Mouse (Mus musculus) MEL (cell line): Measurements from ENCODE around the gene Rex1bd. TPM values are rescaled to one million over a fixed set of nuclear protein-coding genes. Genes with fewer than 3 reads are reported as not detected.

Experiments used
- DNase-seq: peaks from one replicate; pipeline ENCODE4 v3.0.0; 2011; ENCODE audit warnings: low read depth, low spot score
- H3K27ac ChIP-seq: 2 replicates; pipeline ENCODE4 v1.5.1; 2012; ENCODE audit warnings: low read depth, mild to moderate bottlenecking, control low read depth, low read length, moderate library complexity; ENCODE audit not compliant: control insufficient read depth
- H3K27me3 ChIP-seq, 2 experiments: fragments of 150-350 bp in 1 of 2; sonication (generic) in 1 of 2; 2 replicates each; pipeline ENCODE4 v1.6.1; 2012; ENCODE audit warnings: low read length in 2 of 2, mild to moderate bottlenecking in 2 of 2, improper control_type of control experiment in 1 of 2, moderate library complexity in 1 of 2; ENCODE audit not compliant: insufficient read depth in 2 of 2, control insufficient read depth in 1 of 2
- H3K36me3 ChIP-seq, 2 experiments: 2 replicates each; pipeline ENCODE4 v1.6.1; 2012 to 2014; ENCODE audit warnings: low read length in 2 of 2, improper control_type of control experiment in 1 of 2, inconsistent platforms in 1 of 2, mild to moderate bottlenecking in 1 of 2; ENCODE audit not compliant: insufficient read depth in 2 of 2, control insufficient read depth in 1 of 2
- H3K4me1 ChIP-seq, 2 experiments: fragments of 150-350 bp in 1 of 2; sonication (generic) in 1 of 2; 2 replicates each; pipeline ENCODE4 v1.6.1; 2012; ENCODE audit warnings: low read length in 2 of 2, improper control_type of control experiment in 1 of 2, mild to moderate bottlenecking in 1 of 2; ENCODE audit not compliant: insufficient read depth in 2 of 2, control insufficient read depth in 1 of 2
- H3K4me3 ChIP-seq, 2 experiments: fragments of 150-350 bp in 1 of 2; sonication (generic) in 1 of 2; 2 replicates each; pipeline ENCODE4 v1.5.1; 2012; ENCODE audit warnings: low read depth in 2 of 2, low read length in 2 of 2, mild to moderate bottlenecking in 2 of 2, moderate library complexity in 2 of 2, control low read depth in 1 of 2, improper control_type of control experiment in 1 of 2; ENCODE audit not compliant: control insufficient read depth in 1 of 2, insufficient read depth in 1 of 2
- H3K79me2 ChIP-seq: 2 replicates; pipeline ENCODE4 v1.6.1; 2012; ENCODE audit warnings: mild to moderate bottlenecking, low read length, moderate library complexity; ENCODE audit not compliant: control insufficient read depth, poor library complexity, insufficient read depth
- H3K9ac ChIP-seq: 2 replicates; pipeline ENCODE4 v1.6.1; 2012; ENCODE audit warnings: low read depth, mild to moderate bottlenecking, control low read depth, low read length, moderate library complexity; ENCODE audit not compliant: control insufficient read depth, poor library complexity, severe bottlenecking
- H3K9me3 ChIP-seq: fragments of 150-350 bp; sonication (generic); replicated peaks from 2 replicates; pipeline ENCODE4 v1.6.1; 2012; ENCODE audit warnings: mild to moderate bottlenecking, low read length, improper control_type of control experiment, moderate library complexity; ENCODE audit not compliant: insufficient read depth
- CHD1 ChIP-seq: IDR thresholded peaks from 2 replicates; pipeline ENCODE4 v1.6.1; 2012; ENCODE audit warnings: low read depth, mild to moderate bottlenecking, inconsistent platforms, low read length, improper control_type of control experiment
- E2F4 ChIP-seq: IDR thresholded peaks from 2 replicates; pipeline ENCODE4 v1.6.1; 2011; ENCODE audit warnings: low read depth, low read length, improper control_type of control experiment, borderline replicate concordance
- HCFC1 ChIP-seq: IDR thresholded peaks from 2 replicates; pipeline ENCODE4 v1.6.1; 2012; ENCODE audit warnings: low read depth, mild to moderate bottlenecking, inconsistent platforms, low read length, improper control_type of control experiment, moderate library complexity
- MAFK ChIP-seq: IDR thresholded peaks from 2 replicates; pipeline ENCODE4 v1.6.1; 2011; ENCODE audit warnings: low read depth, mild to moderate bottlenecking, low read length, improper control_type of control experiment, borderline replicate concordance
- MAX ChIP-seq: IDR thresholded peaks from 2 replicates; pipeline ENCODE4 v1.6.1; 2011; ENCODE audit warnings: low read length, improper control_type of control experiment
- MAZ ChIP-seq: IDR thresholded peaks from 2 replicates; pipeline ENCODE4 v1.6.1; 2012; ENCODE audit warnings: low read depth, mild to moderate bottlenecking, inconsistent platforms, low read length, improper control_type of control experiment
- MXI1 ChIP-seq: IDR thresholded peaks from 2 replicates; pipeline ENCODE4 v1.6.1; 2011; ENCODE audit warnings: mild to moderate bottlenecking, low read depth, low read length, improper control_type of control experiment
- NELFE ChIP-seq: IDR thresholded peaks from 2 replicates; pipeline ENCODE4 v1.6.1; 2011; ENCODE audit warnings: low read depth, low read length, improper control_type of control experiment
- NRF1 ChIP-seq: IDR thresholded peaks from 2 replicates; pipeline ENCODE4 v1.6.1; 2014; ENCODE audit warnings: low read depth, mild to moderate bottlenecking, inconsistent platforms, low read length, improper control_type of control experiment, moderate library complexity; ENCODE audit not compliant: poor library complexity, insufficient read depth, severe bottlenecking
- POLR2A ChIP-seq, 2 experiments: IDR thresholded peaks; 2 replicates each; pipeline ENCODE4 v1.6.1; 2011 to 2012; ENCODE audit warnings: low read length in 2 of 2, mild to moderate bottlenecking in 2 of 2, control low read depth in 1 of 2, improper control_type of control experiment in 1 of 2, low read depth in 1 of 2, moderate library complexity in 1 of 2; ENCODE audit not compliant: control insufficient read depth in 1 of 2, insufficient read depth in 1 of 2, poor library complexity in 1 of 2
- POLR2AphosphoS2 ChIP-seq: IDR thresholded peaks from 2 replicates; pipeline ENCODE4 v1.6.1; 2011; ENCODE audit warnings: low read length, improper control_type of control experiment
- SIN3A ChIP-seq: IDR thresholded peaks from 2 replicates; pipeline ENCODE4 v1.6.1; 2012; ENCODE audit warnings: low read length, improper control_type of control experiment, inconsistent platforms
- TCF12 ChIP-seq: IDR thresholded peaks from 2 replicates; pipeline ENCODE4 v1.6.1; 2014; ENCODE audit warnings: low read depth, mild to moderate bottlenecking, inconsistent platforms, low read length, improper control_type of control experiment, moderate library complexity
- ZMIZ1 ChIP-seq: IDR thresholded peaks from 2 replicates; pipeline ENCODE4 v1.6.1; 2012; ENCODE audit warnings: low read depth, mild to moderate bottlenecking, inconsistent platforms, low read length, improper control_type of control experiment, moderate library complexity
- ZNF384 ChIP-seq: IDR thresholded peaks from 2 replicates; pipeline ENCODE4 v1.6.1; 2012; ENCODE audit warnings: low read depth, mild to moderate bottlenecking, inconsistent platforms, low read length, improper control_type of control experiment
- polyA plus RNA-seq, 2 experiments: library from polyadenylated mRNA; stranded (reverse) in 1 of 2; unstranded in 1 of 2; fragments of >175 nt in 1 of 2; fragments of >200 nt in 1 of 2; gene quantifications; 2 replicates each; pipeline versions ENCODE4 v1.2.1 to v1.2.4; 2012; ENCODE audit warnings: low replicate concordance in 2 of 2, low read depth in 1 of 2; ENCODE audit not compliant: insufficient read length in 2 of 2, insufficient read depth in 1 of 2, missing spikeins in 1 of 2
- total RNA-seq: library from RNA; depleted of rRNA; stranded (reverse); fragments of 300-350 nt; gene quantifications from 2 replicates; pipeline ENCODE4 v1.2.3, GENCODE M21; 2012

Gene Rex1bd
- total and polyA plus RNA-seq, 3 experiments: 145 to 204 TPM; not detected in 1

DNA sequence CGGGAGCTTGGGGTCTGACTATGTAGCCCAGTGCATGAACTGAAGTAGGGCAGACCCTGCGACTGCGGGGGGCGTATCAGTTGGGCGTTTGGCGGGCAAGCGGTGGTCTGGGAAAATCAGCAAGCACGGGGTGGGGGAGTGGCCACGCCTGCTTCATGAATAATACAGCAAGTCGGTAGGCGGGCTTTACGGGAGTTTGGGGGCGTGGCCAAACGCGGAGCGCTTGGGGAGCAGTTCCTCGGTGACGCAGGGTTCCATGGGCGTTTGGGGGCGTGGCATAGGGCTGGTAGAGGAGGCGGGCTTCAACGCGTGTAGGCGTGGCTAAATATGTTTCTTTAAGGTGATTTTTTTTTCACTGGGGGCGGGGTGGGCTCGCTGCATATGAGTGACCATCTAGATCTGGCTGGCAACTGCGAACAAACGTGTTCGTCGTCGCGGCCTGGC, 32.1 kb upstream of the Rex1bd start:
- no peaks in the 10 kb centered on the region for H3K9me3 ChIP-seq
- no peaks in the 10 kb centered on the region for H3K36me3 ChIP-seq
- H3K79me2 ChIP-seq: peaks cover 39% of the 10 kb centered on the region

GRCm38 (mm10) chr8:70538024-70538579, 31.6 kb upstream of the Rex1bd start:
- H3K4me1 ChIP-seq: peaks cover 0 to 12% of the 10 kb centered on the region in 2 experiments; a peak in 1 of 4 replicates
- H3K9me3 ChIP-seq: no peaks in the 10 kb centered on the region
- H3K79me2 ChIP-seq: peaks cover 33% of the 10 kb centered on the region
- H3K27me3 ChIP-seq: no peaks in the 10 kb centered on the region
- peak overlapping the region; percentile 61 to 69 for H3K4me3 ChIP-seq
- no peaks in the 10 kb centered on the region for H3K36me3 ChIP-seq
- H3K27ac ChIP-seq: peak overlapping the region; percentile 56
- peak; percentile 62 for DNase-seq
- no peak for TF ChIP-seq NRF1
- 0 out of 2 replicates have a peak, but pooled peaks have one; percentile 12 for TF ChIP-seq SIN3A
- TF ChIP-seq ZMIZ1: peak; percentile 6; the same call in 1 of the 2 replicates
- peak; percentile 55; the same call in 1 of the 2 replicates for TF ChIP-seq POLR2AphosphoS2
- H3K9ac ChIP-seq: peak overlapping the region; percentile 61

More for the DNA sequence above, 32.1 kb upstream of the Rex1bd start:
- TF ChIP-seq SIN3A (no peak; the same call in none of the 2 replicates), ZNF384 (peak; percentile 95), E2F4 (0 out of 2 replicates have a peak, but pooled peaks have one; percentile 39), POLR2A (IDR thresholded peaks at IDR 0.05; ENCODE audit: control insufficient read depth in 1 of 2, insufficient read depth in 1 of 2, low read depth in 1 of 2, low read length in 2 of 2, poor library complexity in 1 of 2) (peak in 1 of 2 experiments; percentile 41; a peak in 1 of 4 replicates), HCFC1 (0 out of 2 replicates have a peak, but pooled peaks have one; percentile 17), NELFE (no peak), MAFK (no peak), MXI1 (peak; percentile 55), ZMIZ1 (0 out of 2 replicates have a peak, but pooled peaks have one; percentile 43), MAZ (peak; percentile 43; the same call in 1 of the 2 replicates), CHD1 (no peak), MAX (peak; percentile 73), TCF12 (0 out of 2 replicates have a peak, but pooled peaks have one; percentile 21)
- Histone ChIP-seq H3K27ac (peak overlapping the region; percentile 68), H3K27me3 (no peaks in the 10 kb centered on the region), H3K4me3 (peak overlapping the region; percentile 61 to 69), H3K9ac (peak overlapping the region; percentile 61), H3K4me1 (peaks cover 0 to 12% of the 10 kb centered on the region in 2 experiments; a peak in 1 of 4 replicates)
- peak; percentile 98 for DNase-seq
